Mouse (Mus musculus) splenic B cell, adult 2 months (primary cell): ENCODE data around the gene Atp1b1.

ENCODE experiments used
- DNase-seq: peaks from one replicate; pipeline ENCODE4 v3.0.0-alpha.2; 2011; ENCODE audit warnings: low read depth, low spot score
- H3K27me3 ChIP-seq: 2 replicates; pipeline ENCODE4 v1.6.1; 2012; ENCODE audit warnings: mild to moderate bottlenecking, low read length, moderate library complexity, mixed read lengths; ENCODE audit not compliant: control insufficient read depth, poor library complexity, insufficient read depth, severe bottlenecking
- H3K36me3 ChIP-seq: 2 replicates; pipeline ENCODE4 v1.6.1; 2012; ENCODE audit warnings: mild to moderate bottlenecking, low read length, moderate library complexity, mixed read lengths; ENCODE audit not compliant: control insufficient read depth, poor library complexity, insufficient read depth, severe bottlenecking

The Atp1b1 gene

DNA sequence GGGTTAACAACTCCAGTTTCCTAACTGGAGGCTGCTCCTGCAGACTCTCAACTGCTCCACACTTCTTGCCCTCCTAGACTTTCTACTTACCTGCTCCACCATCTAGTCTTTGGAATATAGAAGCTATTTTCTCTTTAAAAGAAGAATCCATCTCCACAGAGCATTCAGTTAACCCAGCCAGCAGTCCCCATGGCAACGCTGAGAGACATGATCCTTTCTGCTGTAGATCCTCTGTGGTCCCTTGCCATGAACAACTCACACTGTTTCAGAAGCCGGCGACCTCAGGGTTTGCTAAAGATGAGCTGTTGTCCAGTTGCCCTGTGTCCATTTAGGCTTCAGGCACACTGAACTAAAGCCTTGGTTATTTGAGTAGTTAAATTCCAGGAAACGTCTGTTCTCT is 17.7 kb upstream of the Atp1b1 start:
- no peaks in the 10 kb centered on the region for H3K27me3 ChIP-seq
- no peaks in the 10 kb centered on the region for H3K36me3 ChIP-seq
- DNase-seq: no peak

DNA sequence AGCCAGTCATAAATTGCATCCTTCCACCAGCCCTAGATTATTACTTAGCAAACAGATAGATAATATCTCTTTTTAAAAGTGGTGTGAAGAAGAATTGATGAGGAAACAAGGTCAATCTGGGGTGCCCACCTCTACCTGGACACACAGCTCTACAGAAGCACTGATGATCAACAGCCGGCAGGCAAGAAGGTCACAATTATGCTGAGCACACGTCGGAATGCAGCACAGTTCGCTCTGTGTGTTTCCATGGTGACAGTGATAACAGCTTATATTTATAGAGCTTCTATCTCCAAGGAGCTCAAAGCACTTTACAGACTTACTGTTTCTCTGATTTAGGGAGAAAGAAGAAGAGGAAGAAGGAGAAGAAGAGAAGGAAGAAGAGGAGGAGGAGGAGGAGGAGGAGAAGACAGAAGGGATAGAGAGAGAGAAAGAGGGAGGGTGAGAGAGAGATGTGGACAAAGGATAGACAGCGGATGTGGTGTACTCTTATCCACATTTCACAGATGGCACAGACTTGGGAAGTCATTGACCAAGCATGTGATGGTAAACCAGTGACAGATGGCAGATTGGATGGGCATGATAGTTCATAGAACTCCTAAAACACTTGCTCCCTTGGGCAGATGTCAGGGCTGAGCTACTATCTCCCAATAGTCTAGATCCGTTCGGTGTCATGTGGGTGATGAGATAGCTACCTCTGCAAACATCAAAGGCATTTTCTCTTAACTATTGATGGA is 16.8 kb upstream of the Atp1b1 start:
- Histone ChIP-seq H3K36me3 (no peaks in the 10 kb centered on the region), H3K27me3 (no peaks in the 10 kb centered on the region)
- no peak for DNase-seq

DNA sequence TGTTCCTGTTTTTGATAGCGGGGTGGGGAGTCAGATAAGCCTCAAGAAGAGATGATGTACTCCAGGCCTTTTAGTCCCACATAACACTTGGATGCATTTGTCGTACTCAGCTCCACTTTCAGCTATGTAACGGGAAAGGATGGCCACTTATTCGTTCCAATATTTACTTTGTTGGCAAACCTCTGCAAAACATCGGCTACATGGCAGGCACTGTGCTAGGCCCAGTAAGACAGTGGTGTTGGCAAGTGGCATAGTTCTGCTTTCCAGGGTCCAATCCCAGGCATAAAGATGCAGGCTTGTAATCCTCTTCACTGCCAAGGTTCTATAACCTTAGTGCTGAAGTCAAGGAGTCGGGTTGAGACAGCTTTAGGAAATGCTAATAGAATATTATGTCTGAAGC is 16.2 kb upstream of the Atp1b1 start:
- no peaks in the 10 kb centered on the region for H3K36me3 ChIP-seq
- no peak for DNase-seq
- no peaks in the 10 kb centered on the region for H3K27me3 ChIP-seq

- no peak for DNase-seq
- no peaks in the 10 kb centered on the region for H3K36me3 ChIP-seq
- H3K27me3 ChIP-seq: no peaks in the 10 kb centered on the region
These were observed 15.2 kb upstream of the Atp1b1 start for GRCm38 (mm10) chr1:164473398-164473797.

DNA sequence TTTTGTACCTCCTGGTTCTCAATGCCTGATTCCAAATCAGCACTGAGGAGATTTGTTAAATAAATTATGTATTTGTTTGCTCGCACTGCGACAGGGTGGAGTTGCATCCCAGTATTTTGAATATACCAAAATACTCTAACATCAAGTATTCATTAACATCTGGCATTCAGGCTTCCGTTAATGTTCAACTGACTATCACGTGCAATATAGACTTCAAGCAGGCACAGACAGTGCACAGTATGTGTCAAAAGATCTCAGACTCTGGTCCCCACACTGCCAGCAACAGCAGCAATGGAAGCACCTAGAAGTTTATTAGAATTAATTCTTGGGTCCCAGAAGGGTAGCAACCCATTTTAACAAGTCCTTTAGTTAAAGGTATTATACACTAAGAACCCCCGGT is 13.5 kb upstream of the Atp1b1 start:
- no peak for DNase-seq
- Histone ChIP-seq H3K36me3 (no peaks in the 10 kb centered on the region), H3K27me3 (no peaks in the 10 kb centered on the region)

DNA sequence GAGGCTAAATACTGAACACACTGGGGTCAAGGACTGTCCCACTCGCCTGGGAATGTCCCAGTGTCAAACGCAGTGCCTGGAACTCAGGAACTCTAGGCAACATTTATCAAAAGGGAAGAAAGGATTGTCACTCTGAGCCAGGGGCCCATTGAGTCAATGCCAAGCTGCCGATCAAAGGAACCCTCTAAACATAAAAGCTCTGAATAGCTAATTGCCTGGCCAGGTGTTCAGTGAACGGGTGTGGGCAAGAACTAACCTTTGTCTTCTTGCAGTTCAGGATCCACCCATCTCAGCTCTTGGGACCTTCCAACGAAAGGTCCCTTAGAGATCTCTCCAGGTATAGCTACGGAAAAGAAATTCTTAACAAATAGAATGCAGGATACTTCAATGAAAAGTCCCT is 12.8 kb upstream of the Atp1b1 start:
- Histone ChIP-seq H3K36me3 (no peaks in the 10 kb centered on the region), H3K27me3 (no peaks in the 10 kb centered on the region)
- DNase-seq: no peak

DNA sequence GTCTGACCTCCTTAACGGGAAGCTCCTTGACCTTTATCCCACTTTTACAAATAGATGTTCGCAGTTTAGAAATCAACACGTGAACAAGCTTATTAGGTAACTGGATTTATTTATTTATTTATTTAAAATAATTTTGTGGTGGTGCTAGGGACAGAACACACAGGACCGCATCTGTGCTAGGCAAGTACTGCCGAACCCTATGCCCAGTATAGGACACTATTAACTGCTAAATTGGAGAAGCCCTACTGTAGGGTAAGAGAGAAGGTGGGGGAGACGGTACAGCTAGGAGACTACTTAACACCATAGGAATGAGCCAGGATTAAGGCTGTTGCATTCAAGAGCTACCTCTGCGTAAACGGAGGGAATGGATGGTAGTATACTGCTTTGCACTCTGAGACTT is 10.2 kb upstream of the Atp1b1 start:
- H3K36me3 ChIP-seq: no peaks in the 10 kb centered on the region
- no peak for DNase-seq
- no peaks in the 10 kb centered on the region for H3K27me3 ChIP-seq

DNA sequence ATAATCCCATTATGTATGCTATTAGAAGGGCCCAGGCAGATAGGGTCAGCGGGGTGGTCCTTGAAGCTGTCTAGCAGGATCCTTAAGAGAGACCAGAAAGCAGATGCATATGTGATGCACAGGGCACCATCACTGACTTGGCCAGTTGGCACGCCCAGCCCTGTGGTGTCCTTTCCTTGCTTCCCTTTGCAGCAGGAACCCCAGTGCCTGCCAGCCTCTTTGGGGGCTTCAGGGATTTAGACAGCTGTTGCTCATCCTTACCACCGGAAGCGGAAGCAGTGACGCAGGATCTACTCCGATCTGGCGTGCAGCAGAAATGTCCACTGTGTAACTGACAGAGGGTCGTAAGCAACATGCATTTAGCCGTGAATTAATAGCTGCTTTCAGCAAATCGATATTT is 9.3 kb upstream of the Atp1b1 start:
- no peaks in the 10 kb centered on the region for H3K27me3 ChIP-seq
- no peak for DNase-seq
- H3K36me3 ChIP-seq: no peaks in the 10 kb centered on the region

DNA sequence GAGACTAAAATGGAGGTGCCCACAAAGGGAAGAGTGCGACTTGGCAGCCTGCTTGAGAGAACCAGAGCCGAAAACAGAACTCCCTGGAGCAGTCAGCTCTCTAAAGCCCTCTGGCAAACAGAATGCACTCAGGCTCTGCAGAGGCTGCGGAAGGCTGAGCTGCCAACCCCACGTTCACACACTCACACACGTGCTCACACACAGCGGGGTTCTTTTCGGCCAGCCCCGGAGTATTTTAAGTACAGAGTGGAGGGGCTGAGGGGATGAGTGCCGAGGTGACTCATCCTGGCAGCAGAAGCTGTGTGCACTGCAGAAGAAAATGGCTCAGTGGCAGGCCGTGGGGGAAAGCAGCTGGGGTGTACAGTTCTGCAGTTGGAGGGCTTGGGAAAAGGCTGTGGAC is 3.6 kb upstream of the Atp1b1 start:
- no peak for DNase-seq
- Histone ChIP-seq H3K27me3 (no peaks in the 10 kb centered on the region), H3K36me3 (no peaks in the 10 kb centered on the region)

DNA sequence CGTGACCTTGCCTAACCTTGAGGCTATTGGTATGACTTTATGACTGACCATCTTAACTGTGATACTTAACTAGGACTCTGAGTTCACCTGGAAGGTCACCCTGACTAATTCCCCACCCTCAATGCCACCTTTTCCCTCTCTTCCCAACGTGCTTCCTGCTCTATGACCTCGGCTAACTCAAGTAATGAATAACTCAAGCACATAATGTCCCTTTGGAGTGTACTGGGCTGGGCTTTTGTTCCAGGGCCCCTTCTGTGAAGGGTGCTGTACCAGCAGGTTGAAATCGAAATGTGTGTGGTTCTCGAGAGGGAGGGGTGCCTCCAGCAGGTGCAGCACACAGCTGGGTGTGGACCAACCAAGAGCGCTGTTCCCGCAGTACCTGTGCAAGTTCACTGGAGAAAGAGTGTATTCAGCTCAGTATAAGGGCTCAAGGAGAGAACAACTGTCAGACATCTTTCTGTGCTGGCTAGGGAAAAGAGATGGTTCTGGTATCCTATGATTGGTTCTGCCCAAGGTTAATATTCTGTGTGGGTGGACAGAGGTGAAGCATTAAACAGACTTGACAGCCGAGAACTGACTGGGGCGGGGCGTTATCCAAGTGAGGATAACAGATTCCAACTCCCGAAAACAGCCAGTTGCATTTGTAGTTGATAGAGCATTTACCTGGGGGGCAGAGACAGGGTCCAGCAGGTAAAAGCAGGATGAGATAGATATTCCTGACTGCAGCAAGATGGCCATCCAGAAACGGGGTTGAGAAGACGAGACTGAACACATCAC is 3.0 kb upstream of the Atp1b1 start:
- no peaks in the 10 kb centered on the region for H3K36me3 ChIP-seq
- no peak for DNase-seq
- H3K27me3 ChIP-seq: no peaks in the 10 kb centered on the region

- Histone ChIP-seq H3K36me3 (no peaks in the 10 kb centered on the region), H3K27me3 (no peaks in the 10 kb centered on the region)
- no peak for DNase-seq
These were observed 1.2 kb upstream of the Atp1b1 start for GRCm38 (mm10) chr1:164459127-164459905.

DNA sequence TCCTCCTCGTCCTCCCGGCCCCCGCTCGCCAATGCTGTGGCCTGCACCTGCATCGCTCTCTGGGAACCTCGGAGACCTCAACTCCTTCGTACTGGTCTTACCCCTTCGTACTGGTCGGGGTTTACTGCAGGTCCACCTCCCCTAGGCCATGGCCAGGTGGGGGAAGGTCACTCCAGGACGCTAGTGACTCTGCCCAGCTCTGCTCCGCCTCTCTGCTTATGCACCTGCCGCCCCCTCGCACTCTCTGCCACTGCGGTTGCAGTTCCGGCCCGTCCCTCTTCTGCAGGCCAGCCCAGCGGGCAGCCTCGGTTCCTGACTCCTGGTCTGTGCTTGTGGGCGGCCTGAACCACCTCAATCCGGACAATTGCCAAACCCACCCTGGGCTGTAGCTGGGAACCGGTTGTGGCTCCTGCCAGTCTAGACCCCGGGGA is 481 bp upstream of the Atp1b1 start:
- no peaks in the 10 kb centered on the region for H3K27me3 ChIP-seq
- peak; percentile 52 for DNase-seq
- H3K36me3 ChIP-seq: no peaks in the 10 kb centered on the region

DNA sequence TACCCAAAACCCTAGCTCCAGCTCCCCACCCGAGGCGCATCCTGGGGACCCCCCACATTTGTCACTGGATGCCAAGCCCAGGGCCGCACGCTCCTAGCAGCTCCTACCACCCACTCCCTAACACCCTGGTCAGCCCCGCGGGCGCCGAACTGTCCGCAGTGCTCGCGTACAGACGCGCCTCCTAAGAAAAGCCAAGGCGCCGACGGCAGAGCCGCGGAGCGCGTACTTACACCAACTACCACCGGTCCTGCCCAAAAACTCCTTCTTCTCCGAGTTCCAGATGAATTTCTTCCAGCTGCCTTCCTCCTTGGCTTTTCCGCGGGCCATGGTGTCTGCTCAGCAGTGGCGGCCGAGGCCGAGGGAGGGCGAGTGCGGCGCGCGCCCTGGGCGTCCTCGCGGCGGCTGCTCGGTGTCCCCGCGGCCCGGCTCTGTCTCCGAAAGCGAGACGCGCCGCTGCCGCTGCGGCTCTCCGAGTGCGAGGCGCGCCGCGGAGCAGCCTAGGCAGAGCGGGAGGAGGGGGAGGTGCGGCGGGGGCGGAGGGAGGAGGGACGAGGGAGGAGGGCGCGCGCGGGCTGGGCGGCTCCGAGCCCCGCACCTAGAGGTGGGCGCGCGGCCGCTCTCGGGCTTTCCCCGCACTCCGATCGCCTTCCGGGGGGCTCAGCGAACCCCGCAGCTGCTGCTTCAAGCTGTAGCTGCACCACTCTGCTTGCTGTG is 467 bp downstream of the Atp1b1 start:
- DNase-seq: peak; percentile 65
- H3K27me3 ChIP-seq: no peaks in the 10 kb centered on the region
- no peaks in the 10 kb centered on the region for H3K36me3 ChIP-seq

GRCm38 (mm10) chr1:164456731-164457130 is 1.4 kb downstream of the Atp1b1 start:
- peak; percentile 35 for DNase-seq
- H3K36me3 ChIP-seq: no peaks in the 10 kb centered on the region
- H3K27me3 ChIP-seq: no peaks in the 10 kb centered on the region
